Mouse (Mus musculus) erythroid progenitor cell, adult 5-6 weeks (primary cell): ENCODE data around the gene Epha10. TPM values are rescaled to one million over a fixed set of nuclear protein-coding genes. Genes with fewer than 3 reads are reported as not detected.
"Not testable (repeated sequence)": the region's sequence is repeated elsewhere in the genome, so short reads cannot be mapped to it uniquely, and the experiment has no call there.

ENCODE experiments used
- ATAC-seq: replicated peaks from 2 replicates; pipeline ENCODE4 v1.8.0; 2016; ENCODE audit warnings: moderate number of reproducible peaks, mild to moderate bottlenecking, moderate TSS enrichment, inconsistent platforms; ENCODE audit not compliant: poor library complexity, low FRiP score, severe bottlenecking
- total RNA-seq, 2 experiments: library from RNA; stranded (forward) in 1 of 2; stranded (reverse) in 1 of 2; fragments of 150-400 nt in 1 of 2; fragments of 186-747, 209-891 nt in 1 of 2; gene quantifications; 2 replicates each; pipeline versions ENCODE4 v1.2.3 to v1.2.4; 2015 to 2017; ENCODE audit warnings: low replicate concordance in 2 of 2

Gene Epha10
- total RNA-seq, 2 experiments from 2014 or later = not detected

- ATAC-seq = no peak
Observed at GRCm38 (mm10) chr4:124890831-124891230, 10.1 kb downstream of the Epha10 start.

GRCm38 (mm10) chr4:124893769-124894168 lies 13.1 kb downstream of the Epha10 start:
- no peak for ATAC-seq

- 0 out of 2 replicates have a peak, but pooled peaks have one; percentile 14 for ATAC-seq
Observed at GRCm38 (mm10) chr4:124894508-124895428, 14.1 kb downstream of the Epha10 start.

- no peak for ATAC-seq
Observed at GRCm38 (mm10) chr4:124898428-124898827, 17.7 kb downstream of the Epha10 start.

GRCm38 (mm10) chr4:124899906-124900305 lies 19.2 kb downstream of the Epha10 start:
- no peak for ATAC-seq

GRCm38 (mm10) chr4:124905417-124905816 lies 24.7 kb downstream of the Epha10 start:
- ATAC-seq = no peak

GRCm38 (mm10) chr4:124905971-124906822 lies 25.5 kb downstream of the Epha10 start:
- ATAC-seq = 0 out of 2 replicates have a peak, but pooled peaks have one; percentile 14

- ATAC-seq = no peak
Observed at GRCm38 (mm10) chr4:124928102-124928501, 47.4 kb downstream of the Epha10 start.

- peak; percentile 96 for ATAC-seq
Observed at GRCm38 (mm10) chr4:124936613-124937471, 56.1 kb downstream of the Epha10 start, which contains the start of gene 9930104L06Rik. Gene 9930104L06Rik (plus strand): TSS chr4:124937048.

- ATAC-seq = not testable (repeated sequence)
Observed at GRCm38 (mm10) chr4:124939211-124939610, 58.5 kb downstream of the Epha10 start, which contains the start of gene Cdca8. Gene Cdca8 (minus strand): TSS chr4:124939311.

GRCm38 (mm10) chr4:124943022-124943421 lies 62.3 kb downstream of the Epha10 start:
- peak; percentile 71 for ATAC-seq

- no peak for ATAC-seq
Observed at GRCm38 (mm10) chr4:124943781-124944180, 63.1 kb downstream of the Epha10 start.

- no peak for ATAC-seq
Observed at GRCm38 (mm10) chr4:124944961-124945360, 64.3 kb downstream of the Epha10 start.

- no peak for ATAC-seq
Observed at GRCm38 (mm10) chr4:124949488-124949887, 68.8 kb downstream of the Epha10 start.

- ATAC-seq = no peak
Observed at GRCm38 (mm10) chr4:124950181-124951035, 69.7 kb downstream of the Epha10 start.

- no peak for ATAC-seq
Observed at GRCm38 (mm10) chr4:124951036-124951433, 70.3 kb downstream of the Epha10 start.

- ATAC-seq = no peak
Observed at GRCm38 (mm10) chr4:124953546-124953945, 72.8 kb downstream of the Epha10 start.

GRCm38 (mm10) chr4:124957284-124957683 lies 76.6 kb downstream of the Epha10 start:
- ATAC-seq = no peak
